Mouse (Mus musculus): ENCODE measurements around the gene Aadacl3.

DNA sequence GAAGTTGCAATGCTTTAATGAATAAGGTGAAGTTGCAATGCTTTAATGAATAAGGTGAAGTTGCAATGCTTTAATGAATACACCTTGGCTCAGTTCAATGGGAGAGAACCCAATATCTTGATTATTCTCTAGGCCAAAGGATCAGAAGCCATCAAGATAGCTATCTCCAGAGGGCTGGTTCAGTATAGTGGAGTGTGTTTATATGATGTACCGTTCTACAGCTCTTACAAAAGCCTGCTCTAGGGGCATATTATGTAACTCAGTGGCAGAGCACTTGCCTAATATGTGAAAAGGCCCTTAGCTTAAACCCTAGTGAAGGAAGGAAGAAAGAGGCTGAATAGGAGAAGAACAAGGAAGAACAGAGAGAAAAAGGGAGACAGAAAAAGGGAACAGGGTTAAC is 22.0 kb downstream of the Aadacl3 start:
- TF ChIP-seq CTCF (IDR thresholded peaks at IDR 0.05; ENCODE audit: extremely low read depth, insufficient read depth, insufficient read length, insufficient replicate concordance): no peak
- TF ChIP-seq POLR2A (IDR thresholded peaks at IDR 0.05; ENCODE audit: low read depth, low read length): no peak
